Mouse (Mus musculus) ZHBTc4 (cell line): ENCODE data around the gene Hmgb1.

Experiments
- DNase-seq: peaks from one replicate; pipeline ENCODE4 v3.0.0-alpha.2; 2011; ENCODE audit warnings: low read depth, low spot score

The Hmgb1 gene

GRCm38 (mm10) chr5:149021120-149021519 lies 163.2 kb downstream of the Hmgb1 start:
- no peak for DNase-seq

DNA sequence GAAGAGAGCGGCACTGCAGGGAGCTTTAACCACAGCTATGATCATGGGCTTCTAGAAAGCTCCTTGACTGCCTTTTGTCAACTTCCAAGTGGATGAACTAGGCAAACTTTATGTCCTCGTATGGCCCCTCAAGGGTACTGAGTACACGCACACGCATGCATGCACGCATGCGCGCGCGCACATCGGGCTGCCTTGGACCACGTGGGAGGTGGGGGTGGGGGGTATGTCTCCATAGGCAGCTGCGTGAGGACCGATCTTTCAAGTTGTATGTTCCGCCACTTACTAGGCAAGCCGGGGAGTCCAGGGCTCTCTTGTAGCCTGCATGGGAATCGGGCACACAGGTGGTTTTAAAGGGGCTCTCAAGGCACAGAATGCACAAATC lies 163.6 kb downstream of the Hmgb1 start:
- no peak for DNase-seq

GRCm38 (mm10) chr5:149020059-149020680 lies 164.1 kb downstream of the Hmgb1 start:
- DNase-seq = no peak

DNA sequence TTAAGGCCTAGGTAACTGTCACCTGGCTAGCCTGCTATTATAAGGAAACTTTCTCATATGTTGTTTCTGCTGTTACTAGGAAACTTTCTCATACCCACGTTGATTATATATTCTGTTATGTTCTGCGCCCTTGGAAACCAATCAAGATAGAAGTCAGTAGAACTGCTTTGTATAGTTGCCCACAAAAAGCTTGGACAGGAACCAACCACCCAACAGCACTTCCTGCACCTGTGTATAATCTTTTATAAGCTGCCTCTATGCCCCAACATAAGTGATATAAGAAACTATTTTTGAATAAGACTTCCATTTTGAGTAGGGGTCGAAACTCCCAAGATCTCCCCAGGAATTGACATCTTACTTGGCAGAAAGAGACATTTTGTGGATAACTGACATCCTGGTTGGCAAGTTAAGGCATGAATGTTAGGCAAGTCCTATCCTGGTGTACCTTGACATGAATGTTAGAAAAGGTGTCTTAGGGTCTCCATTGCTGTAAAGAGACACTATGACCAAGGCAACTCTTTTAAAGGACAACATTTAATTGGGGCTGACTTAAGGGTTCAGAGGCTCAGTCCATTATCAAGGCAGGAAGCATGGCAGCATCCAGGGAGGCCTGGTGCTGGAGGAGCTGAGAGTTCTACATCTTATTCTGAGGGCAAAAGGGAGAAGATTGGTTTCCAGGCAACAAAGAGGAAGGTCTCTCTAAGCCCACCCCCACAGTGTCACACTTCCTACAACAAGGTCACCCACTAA lies 166.4 kb downstream of the Hmgb1 start:
- DNase-seq = no peak

DNA sequence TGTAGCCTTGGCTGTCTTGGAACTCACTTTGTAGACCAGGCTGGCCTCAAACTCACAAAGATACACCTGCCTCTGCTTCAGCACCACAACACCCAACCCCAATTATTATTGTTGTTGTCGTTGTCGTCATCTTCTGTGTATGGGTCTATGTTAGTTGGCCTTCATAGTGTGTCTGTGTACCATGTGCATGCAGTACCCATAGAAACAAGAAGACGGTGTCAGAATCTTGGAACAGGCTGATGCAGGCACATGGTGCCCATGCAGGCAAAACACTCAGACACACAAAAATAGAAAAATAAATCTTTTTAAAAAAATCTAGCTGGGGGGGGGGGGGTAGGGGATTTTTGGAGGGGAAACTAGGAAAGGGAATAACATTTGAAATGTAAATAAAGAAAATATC lies 167.1 kb downstream of the Hmgb1 start:
- no peak for DNase-seq

- DNase-seq = no peak
These were observed 168.0 kb downstream of the Hmgb1 start for GRCm38 (mm10) chr5:149016261-149016660.

GRCm38 (mm10) chr5:149015335-149016201 lies 168.7 kb downstream of the Hmgb1 start:
- no peak for DNase-seq

DNA sequence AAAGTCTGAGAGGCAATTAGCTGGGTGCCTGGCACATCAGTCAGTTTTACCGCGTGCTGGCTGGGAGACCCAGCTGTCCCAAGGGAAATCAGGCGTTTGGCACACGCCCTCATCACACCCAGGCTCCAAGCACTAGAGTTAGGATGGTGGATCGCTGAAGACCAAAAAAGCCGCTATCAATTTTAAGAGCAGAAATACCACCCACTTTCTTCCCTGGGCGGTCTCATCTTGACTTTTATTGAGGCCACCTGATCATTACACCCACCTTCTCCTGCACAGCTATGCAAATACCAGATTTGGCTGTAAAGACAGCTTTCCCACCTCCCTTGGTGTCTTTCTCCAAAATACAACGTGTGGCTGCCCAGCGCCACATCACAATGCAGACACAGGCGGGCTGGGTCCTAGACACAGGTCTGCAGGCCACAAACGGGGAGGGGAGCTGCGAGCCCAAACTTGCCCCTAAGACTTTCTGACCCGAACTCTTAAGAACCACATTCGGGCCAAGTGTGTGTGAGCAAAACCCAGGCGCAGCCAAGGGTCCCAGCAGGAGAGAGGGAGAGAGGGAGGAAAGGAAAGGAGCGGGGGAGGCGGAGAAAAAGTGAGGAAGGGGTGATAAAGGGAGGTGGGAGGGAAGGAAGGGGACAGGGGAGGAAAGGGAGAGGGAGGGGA lies 169.6 kb downstream of the Hmgb1 start:
- DNase-seq = no peak

DNA sequence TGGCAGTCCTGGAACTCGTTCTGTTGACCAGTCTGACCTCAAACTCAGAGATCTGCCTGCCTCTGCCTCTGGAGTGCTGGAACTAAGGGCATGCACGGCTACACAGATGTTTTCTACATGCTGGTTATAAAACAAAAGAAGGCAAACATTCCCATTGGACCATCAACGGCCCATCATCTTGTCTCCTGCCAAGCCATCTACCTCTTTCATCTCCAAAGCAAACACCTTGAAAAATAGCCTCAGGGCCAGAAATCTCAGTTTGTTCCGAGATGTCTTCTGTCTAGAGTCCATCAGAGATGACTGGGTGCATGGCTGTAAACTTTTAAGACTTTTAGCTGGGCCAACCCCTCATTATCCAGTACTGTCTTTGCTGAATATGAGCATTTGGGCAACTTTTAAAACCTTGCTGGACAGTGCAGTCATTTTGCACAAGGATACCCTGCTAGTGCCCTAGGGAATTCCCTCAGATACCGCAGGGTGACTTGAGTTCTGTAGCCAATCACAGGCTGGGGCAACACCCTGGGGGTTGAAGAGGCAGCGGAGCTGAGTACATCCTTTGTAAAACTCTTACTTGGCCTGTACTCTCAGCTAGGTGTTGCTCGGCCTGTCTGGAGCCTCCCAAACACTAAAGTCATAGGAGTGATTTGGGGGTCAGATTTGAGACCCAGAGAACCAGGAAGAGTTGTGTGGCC lies 170.3 kb downstream of the Hmgb1 start:
- DNase-seq = peak; percentile 74

DNA sequence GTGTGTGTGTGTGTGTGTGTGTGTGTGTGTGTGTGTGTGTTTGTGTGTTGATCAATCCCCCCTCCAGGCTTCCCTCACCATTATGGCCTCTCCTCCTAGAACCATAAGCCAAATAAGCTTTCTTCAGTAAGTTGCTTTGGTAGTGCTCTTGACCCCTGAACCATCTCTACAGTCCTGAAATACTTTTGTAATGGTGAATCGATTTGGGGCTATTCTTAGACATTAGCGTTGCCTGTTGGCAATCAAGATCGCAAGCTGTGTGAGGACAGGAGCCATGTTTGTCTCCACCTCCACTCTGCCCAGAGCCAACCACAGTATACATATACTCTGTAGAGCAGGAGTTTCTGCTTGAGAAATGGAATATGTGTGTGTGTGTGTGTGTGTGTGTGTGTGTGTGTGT lies 175.2 kb downstream of the Hmgb1 start:
- no peak for DNase-seq

DNA sequence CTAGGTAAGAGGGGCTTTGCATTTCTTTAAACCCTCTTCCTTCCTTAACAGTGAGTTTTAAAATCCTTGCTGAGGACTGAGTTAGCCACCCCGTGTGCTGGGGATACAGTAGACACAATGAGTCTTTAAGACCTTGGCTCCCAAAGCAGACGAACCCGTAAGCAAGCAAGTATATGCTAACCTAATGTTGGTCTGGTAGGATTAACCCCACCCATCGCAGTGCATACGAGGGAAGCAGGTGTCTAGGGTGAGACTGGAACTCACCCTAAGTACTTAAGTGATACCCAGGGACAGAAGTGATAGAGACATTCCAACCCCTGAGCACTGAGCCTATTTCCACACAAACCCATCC lies 177.0 kb downstream of the Hmgb1 start:
- DNase-seq = no peak

DNA sequence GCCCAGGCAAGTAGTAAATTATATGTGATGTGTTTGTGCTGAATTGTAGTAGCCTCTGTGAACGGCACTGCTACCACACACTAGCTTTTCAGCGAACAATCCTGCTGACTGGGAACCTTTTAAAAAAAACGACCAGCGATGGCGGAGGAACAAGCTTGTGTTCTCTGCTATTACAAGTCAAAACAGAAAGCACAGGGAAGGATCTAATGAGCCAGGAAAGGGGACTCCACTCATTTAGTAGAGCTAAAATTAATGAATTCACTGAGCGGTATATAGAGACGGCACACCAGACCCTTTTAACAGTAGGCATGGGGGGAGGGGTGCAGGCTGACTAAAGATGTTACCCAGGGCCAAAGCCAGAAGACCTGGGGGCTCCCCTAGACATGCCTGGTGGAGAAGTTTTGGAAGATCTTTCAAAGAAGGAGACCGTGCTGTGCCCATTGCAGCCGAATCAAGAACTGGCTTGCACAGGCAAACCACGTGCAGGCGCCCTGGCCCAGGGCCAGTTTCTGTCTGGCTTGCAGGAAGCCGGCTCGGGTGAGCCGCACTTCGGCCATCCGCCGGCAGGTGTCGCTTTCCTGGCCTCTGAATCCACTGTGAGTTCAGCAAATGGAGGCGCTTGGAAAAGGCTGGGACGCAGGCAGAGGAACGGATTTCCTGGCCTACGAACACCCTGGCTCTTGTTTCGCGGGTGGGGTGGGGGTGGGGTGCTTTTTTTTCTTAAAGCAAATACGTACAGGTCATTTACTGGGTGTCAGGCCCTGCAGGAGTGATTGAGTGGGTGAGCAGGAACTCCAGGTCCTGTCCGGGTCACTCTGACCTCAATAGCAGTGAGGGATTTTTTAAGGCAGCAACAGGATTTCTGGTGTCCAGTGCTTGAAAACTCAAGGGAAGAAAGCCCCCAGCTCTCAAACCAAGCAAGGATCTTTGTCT lies 177.7 kb downstream of the Hmgb1 start:
- peak; percentile 97 for DNase-seq

DNA sequence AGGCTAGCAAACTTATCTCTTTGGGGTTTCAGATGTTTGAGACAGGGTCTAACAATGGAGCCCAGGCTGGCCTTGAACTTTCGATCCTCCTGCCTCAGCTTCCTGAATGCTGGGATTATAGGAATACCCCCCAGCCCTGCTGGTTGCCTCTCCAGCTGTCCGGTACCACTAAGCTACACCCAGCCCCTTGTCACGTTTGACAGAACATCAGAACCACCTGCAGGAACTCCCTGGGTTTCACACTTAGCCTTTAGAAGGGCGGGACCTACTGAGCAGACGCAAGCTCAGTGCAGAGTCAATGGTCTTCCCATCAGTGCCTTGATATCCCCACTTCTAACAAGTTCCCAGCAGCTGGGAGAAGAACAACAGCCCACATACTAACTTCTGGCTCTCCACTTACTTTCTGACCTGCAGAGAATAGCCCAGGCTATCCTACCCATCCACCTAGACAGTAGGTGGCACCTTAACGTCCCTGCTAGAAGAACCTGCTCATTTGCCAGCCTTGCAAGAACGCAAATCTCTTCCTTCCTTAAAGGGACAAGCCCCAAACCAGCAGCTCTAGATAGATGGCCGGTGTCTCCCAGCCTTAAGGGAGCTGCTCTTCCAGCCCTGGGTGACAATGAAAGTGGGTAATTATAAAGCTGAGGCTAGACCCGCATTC lies 178.5 kb downstream of the Hmgb1 start:
- no peak for DNase-seq

GRCm38 (mm10) chr5:149005083-149005482 lies 179.2 kb downstream of the Hmgb1 start:
- DNase-seq = no peak

GRCm38 (mm10) chr5:149003137-149003536 lies 181.2 kb downstream of the Hmgb1 start:
- DNase-seq = no peak

- DNase-seq = no peak
These were observed 181.5 kb downstream of the Hmgb1 start for GRCm38 (mm10) chr5:149002803-149003115.

DNA sequence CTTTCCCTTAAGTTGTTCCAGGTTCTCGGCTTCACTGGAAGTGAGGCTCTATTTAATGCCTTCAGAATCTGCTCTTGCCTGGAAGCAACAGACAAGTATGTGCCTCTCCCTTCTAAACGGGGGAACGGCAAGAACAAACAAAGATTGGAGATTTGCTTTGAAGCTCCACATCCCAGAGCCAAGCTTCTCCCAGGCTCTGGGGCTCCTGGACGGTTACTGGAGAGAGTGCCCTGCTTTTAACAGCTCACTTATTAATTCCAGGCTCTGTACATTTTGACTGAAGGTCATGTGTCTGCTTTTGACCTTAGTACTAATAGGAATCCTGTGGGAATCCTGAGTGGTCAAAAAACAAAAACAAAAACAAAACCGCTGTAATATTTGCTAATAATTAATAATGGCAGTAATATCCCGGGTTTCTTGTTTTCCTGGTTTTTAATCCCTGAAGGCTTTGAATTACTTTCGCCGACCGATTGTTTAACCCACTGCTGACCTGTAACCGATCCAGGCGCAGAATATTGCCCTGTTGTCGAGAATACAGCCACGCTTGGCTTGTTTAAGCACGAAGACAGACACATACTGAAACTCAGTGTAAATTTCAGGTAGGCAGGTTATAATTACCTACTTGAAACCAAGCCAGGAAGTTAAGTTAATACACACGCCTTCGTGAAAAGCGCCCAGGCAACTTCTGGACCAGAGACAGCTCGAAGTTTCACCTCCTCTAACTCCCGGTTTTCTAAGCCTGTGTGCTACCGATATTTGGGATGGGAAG lies 182.1 kb downstream of the Hmgb1 start:
- no peak for DNase-seq

- DNase-seq = no peak
These were observed 184.5 kb downstream of the Hmgb1 start for GRCm38 (mm10) chr5:148999802-149000201.

DNA sequence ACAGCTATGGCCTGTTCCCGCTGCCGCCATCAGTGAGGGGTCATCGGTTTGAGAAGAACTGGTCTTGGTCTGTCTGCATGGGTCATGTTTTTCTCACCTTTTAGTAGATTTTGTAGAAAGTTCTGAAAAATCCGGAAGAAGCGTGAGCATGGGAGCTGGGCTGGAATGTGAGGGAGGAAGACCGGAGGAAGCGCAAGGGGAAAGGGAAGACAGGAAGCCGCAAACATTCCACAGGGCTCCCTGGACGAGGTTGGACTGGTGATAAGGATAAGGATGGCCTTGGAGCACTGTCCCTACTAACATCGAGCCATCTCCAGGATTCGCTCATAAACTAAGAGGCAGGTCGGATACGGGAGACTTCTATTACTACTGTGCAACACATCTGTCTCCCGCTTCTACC lies 185.8 kb downstream of the Hmgb1 start:
- no peak for DNase-seq
